Mouse (Mus musculus): ENCODE measurements around the gene Inpp5b.

- TF ChIP-seq POLR2A (IDR thresholded peaks at IDR 0.05; ENCODE audit: insufficient read depth, low read length), result no peak
- TF ChIP-seq CTCF (IDR thresholded peaks at IDR 0.05; ENCODE audit: low read depth, low read length), result no peak
- no peak for TF ChIP-seq EP300 (IDR thresholded peaks at IDR 0.05; ENCODE audit: insufficient read depth, low read depth, low read length)
These were observed 49.2 kb upstream of the Inpp5b start for GRCm38 (mm10) chr4:124692416-124692861.
